ENCODE assay signal across 14 mouse cellular contexts in the genomic region with DNA sequence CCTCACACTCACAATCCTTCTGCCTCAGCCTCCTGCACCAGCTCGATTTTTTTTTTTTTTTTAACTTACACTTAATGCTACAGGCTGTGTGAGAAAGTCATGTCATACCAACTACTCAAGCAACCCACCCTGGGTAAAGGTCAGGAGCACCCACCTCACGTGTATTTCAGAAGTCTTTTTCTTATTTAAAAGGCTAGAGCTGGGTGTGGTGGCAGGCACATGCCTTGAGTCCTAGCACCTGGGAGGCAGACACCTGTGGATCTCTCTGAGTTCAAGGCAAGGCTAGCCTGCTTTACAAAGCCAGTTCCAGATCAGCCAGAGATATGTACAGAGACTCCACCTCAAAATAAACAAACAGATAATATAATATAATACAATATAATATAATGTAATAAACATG.
"Had no signal": no experiment of that assay in that cellular context is flagged by ENCODE, and none has a peak within 500 bp of the region (broad histone marks: within the 10 kb centered on the region; RNA-seq: fewer than 3 reads in every experiment).

No protein-coding gene starts in this region.

- DNase-seq: kidney, postnatal 10 days; kidney, postnatal 36 days; layer of hippocampus, postnatal 36 days; liver, embryonic 13.5 days; lung, adult 2 months; right cerebral cortex, postnatal 25 days; spleen, adult 18-20 months; thymus, postnatal 25 days had no signal

- H3K27ac ChIP-seq: left cerebral cortex, adult 2 months; liver, embryonic 13.5 days; macrophage; midbrain, embryonic 15.5 days; neural tube, embryonic 13.5 days; stomach, embryonic 15.5 days had no signal

- H3K4me3 ChIP-seq: left cerebral cortex, adult 2 months; liver, embryonic 13.5 days; midbrain, embryonic 15.5 days; myocyte; neural tube, embryonic 13.5 days; stomach, embryonic 15.5 days had no signal

- H3K4me1 ChIP-seq: liver, embryonic 13.5 days; midbrain, embryonic 15.5 days; neural tube, embryonic 13.5 days; stomach, embryonic 15.5 days had no signal

- H3K27me3 ChIP-seq: liver, embryonic 13.5 days; midbrain, embryonic 15.5 days; neural tube, embryonic 13.5 days; stomach, embryonic 15.5 days had no signal

- H3K9me3 ChIP-seq: liver, embryonic 13.5 days; midbrain, embryonic 15.5 days; neural tube, embryonic 13.5 days; stomach, embryonic 15.5 days had no signal

- H3K4me2 ChIP-seq: liver, embryonic 13.5 days; midbrain, embryonic 15.5 days; neural tube, embryonic 13.5 days; stomach, embryonic 15.5 days had no signal

- ATAC-seq: midbrain, embryonic 15.5 days had no signal

- H3K36me3 ChIP-seq: liver, embryonic 13.5 days; midbrain, embryonic 15.5 days; neural tube, embryonic 13.5 days; stomach, embryonic 15.5 days had no signal

- H3K9ac ChIP-seq: liver, embryonic 13.5 days; midbrain, embryonic 15.5 days; neural tube, embryonic 13.5 days; stomach, embryonic 15.5 days had no signal
